Mouse (Mus musculus) G1E (cell line): ENCODE measurements around the gene Gpr108.

Experiments used
- CTCF ChIP-seq: IDR thresholded peaks from 2 replicates; pipeline ENCODE4 v1.5.1; 2012; ENCODE audit warnings: low read depth, low read length, inconsistent platforms, mixed read lengths
- POLR2AphosphoS5 ChIP-seq: IDR thresholded peaks from 2 replicates; pipeline ENCODE4 v1.6.1; 2012; ENCODE audit warnings: low read depth, low read length, inconsistent platforms; ENCODE audit not compliant: insufficient replicate concordance

GRCm38 (mm10) chr17:57264164-57264563 lies 15.9 kb upstream of the Gpr108 start:
- TF ChIP-seq POLR2AphosphoS5: no peak
- TF ChIP-seq CTCF: no peak
